In genomic region chr17:23925090-23925493, GRCm38 (mm10) we compare ENCODE assay signal across 8 mouse cellular contexts. TPM values are rescaled to one million over a fixed set of nuclear protein-coding genes. Genes with fewer than 3 reads are reported as not detected.
DNase-seq lines count a peak whose midpoint lies in the region; ATAC-seq and TF ChIP-seq lines count a peak whose summit lies in the region.

No protein-coding gene starts in this region.

- ATAC-seq in forebrain, embryonic 15.5 days (replicated peaks): peak; percentile 73
- peak; percentile 85 for ATAC-seq in lung, embryonic 14.5 days (ENCODE audit: insufficient read depth)

- 0% methylated on average over 14 of the region's 14 CpGs for WGBS in forebrain, embryonic 15.5 days
- WGBS in lung, embryonic 14.5 days: 0% methylated on average over 14 of the region's 14 CpGs

- peak overlapping the region; percentile 93 for H3K27ac ChIP-seq in forebrain, embryonic 15.5 days (replicated peaks)
- H3K27ac ChIP-seq in lung, embryonic 14.5 days (ENCODE audit: low read depth): peak overlapping the region; percentile 98

- H3K27me3 ChIP-seq in forebrain, embryonic 15.5 days: no peaks in the 10 kb centered on the region
- no peaks in the 10 kb centered on the region for H3K27me3 ChIP-seq in lung, embryonic 14.5 days (ENCODE audit: insufficient read depth, low read length)

- peak; percentile 21; the same call in 1 of the 2 replicates for TF ChIP-seq CTCF in lung, embryonic 14.5 days (IDR thresholded peaks at IDR 0.05; ENCODE audit: low read depth)

- intact Hi-C loops in heart, postnatal 14 days (cut with DNase I): no loop called here

- no peaks in the 10 kb centered on the region for H3K9me3 ChIP-seq in forebrain, embryonic 15.5 days
- no peaks in the 10 kb centered on the region for H3K9me3 ChIP-seq in lung, embryonic 14.5 days (ENCODE audit: low read depth, low read length)

- H3K4me3 ChIP-seq in forebrain, embryonic 15.5 days: peak overlapping the region; percentile 64
- H3K4me3 ChIP-seq in lung, embryonic 14.5 days (ENCODE audit: low read depth, low read length): peak overlapping the region; percentile 38

- H3K36me3 ChIP-seq in forebrain, embryonic 15.5 days: no peaks in the 10 kb centered on the region
- H3K36me3 ChIP-seq in lung, embryonic 14.5 days (ENCODE audit: insufficient read depth): no peaks in the 10 kb centered on the region

- peaks cover 12% of the 10 kb centered on the region for H3K4me1 ChIP-seq in forebrain, embryonic 15.5 days
- H3K4me1 ChIP-seq in lung, embryonic 14.5 days (ENCODE audit: insufficient read depth): peaks cover 4% of the 10 kb centered on the region; the same call in 1 of the 2 replicates

- peak; percentile 86 for DNase-seq in MN1 (ENCODE audit: low spot score)
- DNase-seq in c-Kit-positive CD71-positive TER-119-positive erythroid progenitor cells, embryonic 14.5 days (ENCODE audit: low spot score): peak; percentile 49
- peak; percentile 61 to 68 for DNase-seq in heart, postnatal 14 days
- peak; percentile 41 to 47 for DNase-seq in layer of hippocampus, adult 8-10 months (ENCODE audit: low spot score in 2 of 2)
- peak; percentile 83 for DNase-seq in lung, embryonic 14.5 days
- peak; percentile 55 for DNase-seq in ovary, postnatal 14 days (ENCODE audit: low spot score)
- peak; percentile 42 for DNase-seq in thymus, postnatal 14 days

- peak overlapping the region; percentile 90 for H3K4me2 ChIP-seq in forebrain, embryonic 15.5 days (replicated peaks)
- peak overlapping the region; percentile 76 for H3K4me2 ChIP-seq in lung, embryonic 14.5 days

- peak overlapping the region; percentile 71 for H3K9ac ChIP-seq in forebrain, embryonic 15.5 days (replicated peaks)
- peak overlapping the region; percentile 75 for H3K9ac ChIP-seq in lung, embryonic 14.5 days

RNA-seq across cellular contexts. Expression of gene Dcpp3, which starts 7.8 kb away (rescaled TPM):
- polyA plus RNA-seq in forebrain, embryonic 15.5 days (2015; fragmentation: Nextera tagmentation; extraction: Ambion mirVana): not detected in 2 replicates
- not detected for total RNA-seq in heart, postnatal 14 days (2021)
- not detected for total RNA-seq in layer of hippocampus, adult 8-10 months (2022)
- 2.2 TPM in 2 replicates for polyA plus RNA-seq in lung, embryonic 14.5 days (2014; fragmentation: Nextera tagmentation; extraction: Ambion mirVana)

RNA-seq across cellular contexts. Expression of gene Sbp, which starts 16.4 kb away (rescaled TPM):
- not detected in 2 replicates for polyA plus RNA-seq in forebrain, embryonic 15.5 days (2015; fragmentation: Nextera tagmentation; extraction: Ambion mirVana)
- not detected for total RNA-seq in heart, postnatal 14 days (2021)
- not detected for total RNA-seq in layer of hippocampus, adult 8-10 months (2022)
- polyA plus RNA-seq in lung, embryonic 14.5 days (2014; fragmentation: Nextera tagmentation; extraction: Ambion mirVana): not detected in 2 replicates

RNA-seq across cellular contexts. Expression of gene Sbpl, which starts 30.0 kb away (rescaled TPM):
- not detected in 2 replicates for polyA plus RNA-seq in forebrain, embryonic 15.5 days (2015; fragmentation: Nextera tagmentation; extraction: Ambion mirVana)
- total RNA-seq in heart, postnatal 14 days (2021): not detected
- total RNA-seq in layer of hippocampus, adult 8-10 months (2022): not detected
- polyA plus RNA-seq in lung, embryonic 14.5 days (2014; fragmentation: Nextera tagmentation; extraction: Ambion mirVana): not detected in 2 replicates

RNA-seq across cellular contexts. Expression of gene Dcpp2, which starts 44.4 kb away (rescaled TPM):
- not detected in 2 replicates for polyA plus RNA-seq in forebrain, embryonic 15.5 days (2015; fragmentation: Nextera tagmentation; extraction: Ambion mirVana)
- total RNA-seq in heart, postnatal 14 days (2021): not detected
- total RNA-seq in layer of hippocampus, adult 8-10 months (2022): not detected
- not detected in 2 replicates for polyA plus RNA-seq in lung, embryonic 14.5 days (2014; fragmentation: Nextera tagmentation; extraction: Ambion mirVana)

RNA-seq across cellular contexts. Expression of gene Dcpp1, which starts 44.4 kb away (rescaled TPM):
- not detected in 2 replicates for polyA plus RNA-seq in forebrain, embryonic 15.5 days (2015; fragmentation: Nextera tagmentation; extraction: Ambion mirVana)
- not detected for total RNA-seq in heart, postnatal 14 days (2021)
- total RNA-seq in layer of hippocampus, adult 8-10 months (2022): not detected
- polyA plus RNA-seq in lung, embryonic 14.5 days (2014; fragmentation: Nextera tagmentation; extraction: Ambion mirVana): 1.0 TPM in 1 of 2 replicates, not detected in the other

Comparison
In these comparisons a context has a peak if more than half of its experiments do, and no peak if none do; other contexts are left out.
1. Peak in every context shown above with its lines: DNase-seq, ATAC-seq, H3K4me3 ChIP-seq and H3K27ac ChIP-seq.